Mouse (Mus musculus): ENCODE results near the gene Krtap4-9. TPM values are rescaled to one million over a fixed set of nuclear protein-coding genes. Genes with fewer than 3 reads are reported as not detected.

The Krtap4-9 gene
- not detected in 2 replicates for polyA plus RNA-seq (2012; rRNA removed; ENCODE audit: low replicate concordance)

GRCm38 (mm10) chr11:99784900-99785299, at the start of gene Krtap4-9:
Krtap4-9 (plus strand) TSS chr11:99785200.

DNA sequence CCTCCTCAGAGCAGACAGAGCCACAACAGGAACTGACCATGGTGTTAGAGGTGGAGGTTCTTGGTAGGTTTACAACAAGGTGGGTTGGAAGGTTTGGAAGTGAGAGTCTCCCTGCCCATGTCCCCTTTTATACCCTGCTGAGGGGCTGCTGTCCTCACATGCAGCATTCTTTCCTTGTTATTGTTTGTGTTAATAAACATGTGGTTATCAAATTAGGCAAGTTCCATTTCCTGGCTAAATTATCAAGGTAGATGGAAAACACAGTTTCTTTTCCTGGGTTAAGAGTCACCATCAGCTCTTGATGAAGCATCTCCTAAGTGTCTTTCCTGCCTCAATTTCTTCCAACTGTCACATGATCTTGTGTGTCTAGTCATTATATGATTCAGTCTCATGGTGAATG, 12.2 kb upstream of the Krtap4-9 start, which contains the start of gene Gm11595:
Gene Gm11595, minus strand, starts transcription at position 101 of the 400 bp plus-strand sequence.

DNA sequence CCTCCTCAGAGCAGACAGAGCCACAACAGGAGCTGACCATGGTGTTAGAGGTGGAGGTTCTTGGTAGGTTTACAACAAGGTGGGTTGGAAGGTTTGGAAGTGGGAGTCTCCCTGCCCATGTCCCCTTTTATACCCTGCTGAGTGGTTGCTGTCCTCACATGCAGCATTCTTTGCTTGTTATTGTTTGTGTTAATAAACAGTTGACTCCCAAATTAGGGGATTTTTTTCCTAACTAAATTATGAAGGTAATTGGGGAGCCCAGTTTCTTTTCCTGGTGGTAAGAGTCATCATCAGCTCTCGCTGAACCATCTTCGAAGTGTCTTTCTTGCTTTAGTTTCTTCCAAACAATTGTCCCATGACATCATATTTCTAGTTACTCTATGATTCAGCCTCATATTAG, 4.4 kb upstream of the Krtap4-9 start, which contains the start of gene Krtap4-8:
Gene Krtap4-8, minus strand, starts transcription at position 101 of the 400 bp plus-strand sequence.

DNA sequence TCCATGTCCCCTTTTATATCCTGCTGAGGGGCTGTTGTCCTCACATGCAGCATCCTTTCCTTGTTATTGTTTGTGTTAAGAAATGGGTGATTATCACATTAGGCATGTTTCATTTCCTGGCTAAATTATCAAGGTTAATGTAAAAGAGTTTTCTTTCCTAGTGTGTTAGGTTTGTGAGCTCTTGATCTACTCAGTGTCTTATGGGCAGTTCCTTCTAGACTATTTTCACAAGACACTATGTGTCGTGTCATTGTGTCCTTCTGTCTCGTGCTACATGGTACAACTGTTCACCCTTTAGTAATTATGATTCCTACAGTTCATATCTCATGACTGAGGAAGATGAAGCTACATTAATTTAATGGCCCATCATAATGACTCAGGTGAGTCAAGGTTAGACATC, 8.4 kb downstream of the Krtap4-9 start, which contains the start of gene Gm11596:
Gene Gm11596, minus strand, starts transcription at position 101 of the 400 bp plus-strand sequence.

DNA sequence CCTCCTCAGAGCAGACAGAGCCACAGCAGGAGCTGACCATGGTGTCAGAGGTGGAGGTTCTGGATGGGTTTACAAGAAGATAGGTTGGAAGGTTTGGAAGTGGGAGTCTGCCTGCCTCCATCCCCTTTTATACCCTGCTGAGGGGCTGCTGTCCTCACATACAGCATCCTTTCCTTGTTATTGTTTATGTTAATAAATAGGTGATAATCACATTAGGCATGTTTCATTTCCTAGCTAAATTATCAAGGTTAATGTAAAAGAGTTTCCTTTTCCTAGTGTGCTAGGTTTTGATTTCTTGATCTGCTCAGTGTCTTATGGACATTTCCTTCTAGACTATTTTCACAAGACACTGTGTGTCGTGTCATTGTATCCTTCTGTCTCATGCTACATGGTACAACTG, 13.8 kb downstream of the Krtap4-9 start, which contains the start of gene Gm11569:
Gene Gm11569, minus strand, starts transcription at position 101 of the 400 bp plus-strand sequence.

DNA sequence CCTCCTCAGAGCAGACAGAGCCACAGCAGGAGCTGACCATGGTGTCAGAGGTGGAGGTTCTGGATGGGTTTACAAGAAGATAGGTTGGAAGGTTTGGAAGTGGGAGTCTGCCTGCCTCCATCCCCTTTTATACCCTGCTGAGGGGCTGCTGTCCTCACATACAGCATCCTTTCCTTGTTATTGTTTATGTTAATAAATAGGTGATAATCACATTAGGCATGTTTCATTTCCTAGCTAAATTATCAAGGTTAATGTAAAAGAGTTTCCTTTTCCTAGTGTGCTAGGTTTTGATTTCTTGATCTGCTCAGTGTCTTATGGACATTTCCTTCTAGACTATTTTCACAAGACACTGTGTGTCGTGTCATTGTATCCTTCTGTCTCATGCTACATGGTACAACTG, 19.3 kb downstream of the Krtap4-9 start, which contains the start of gene Gm11554:
Gene Gm11554, minus strand, starts transcription at position 101 of the 400 bp plus-strand sequence.

DNA sequence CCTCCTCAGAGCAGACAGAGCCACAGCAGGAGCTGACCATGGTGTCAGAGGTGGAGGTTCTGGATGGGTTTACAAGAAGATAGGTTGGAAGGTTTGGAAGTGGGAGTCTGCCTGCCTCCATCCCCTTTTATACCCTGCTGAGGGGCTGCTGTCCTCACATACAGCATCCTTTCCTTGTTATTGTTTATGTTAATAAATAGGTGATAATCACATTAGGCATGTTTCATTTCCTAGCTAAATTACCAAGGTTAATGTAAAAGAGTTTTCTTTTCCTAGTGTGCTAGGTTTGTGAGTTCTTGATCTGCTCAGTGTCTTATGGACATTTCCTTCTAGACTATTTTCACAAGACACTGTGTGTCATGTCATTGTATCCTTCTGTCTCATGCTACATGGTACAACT, 24.8 kb downstream of the Krtap4-9 start, which contains the start of gene Krtap4-13:
Gene Krtap4-13, minus strand, starts transcription at position 101 of the 400 bp plus-strand sequence.

GRCm38 (mm10) chr11:99815566-99815965, 30.6 kb downstream of the Krtap4-9 start, which contains the start of gene Gm11564:
Gm11564 (minus strand) TSS chr11:99815666.

Other genes with a start within 250 kb of the Krtap4-9 start
- not detected in 2 replicates for gene Krt40, start 242.0 kb upstream of the Krtap4-9 start, polyA plus RNA-seq (2012; rRNA removed; ENCODE audit: low replicate concordance)
- gene Krtap3-3, start 234.3 kb upstream of the Krtap4-9 start, polyA plus RNA-seq (2012; rRNA removed; ENCODE audit: low replicate concordance): not detected in 2 replicates
- gene Krtap3-2, start 228.3 kb upstream of the Krtap4-9 start, polyA plus RNA-seq (2012; rRNA removed; ENCODE audit: low replicate concordance): not detected in 2 replicates
- not detected in 2 replicates for gene Gm11939, start 225.7 kb upstream of the Krtap4-9 start, polyA plus RNA-seq (2012; rRNA removed; ENCODE audit: low replicate concordance)
- gene Krtap3-1, start 218.6 kb upstream of the Krtap4-9 start, polyA plus RNA-seq (2012; rRNA removed; ENCODE audit: low replicate concordance): 0.21 TPM in 1 of 2 replicates, not detected in the other
- not detected in 2 replicates for gene Krtap1-5, start 204.2 kb upstream of the Krtap4-9 start, polyA plus RNA-seq (2012; rRNA removed; ENCODE audit: low replicate concordance)
- not detected in 2 replicates for gene Krtap1-4, start 201.5 kb upstream of the Krtap4-9 start, polyA plus RNA-seq (2012; rRNA removed; ENCODE audit: low replicate concordance)
- not detected in 2 replicates for gene Krtap1-3, start 193.9 kb upstream of the Krtap4-9 start, polyA plus RNA-seq (2012; rRNA removed; ENCODE audit: low replicate concordance)
- not detected in 2 replicates for gene Krtap9-3, start 187.1 kb upstream of the Krtap4-9 start, polyA plus RNA-seq (2012; rRNA removed; ENCODE audit: low replicate concordance)
- gene Gm11938, start 181.9 kb upstream of the Krtap4-9 start, polyA plus RNA-seq (2012; rRNA removed; ENCODE audit: low replicate concordance): not detected in 2 replicates
- not detected in 2 replicates for gene Gm11937, start 175.0 kb upstream of the Krtap4-9 start, polyA plus RNA-seq (2012; rRNA removed; ENCODE audit: low replicate concordance)
- gene Krtap2-4, start 170.4 kb upstream of the Krtap4-9 start, polyA plus RNA-seq (2012; rRNA removed; ENCODE audit: low replicate concordance): 0.27 TPM in 1 of 2 replicates, not detected in the other
- gene Gm11562, start 164.8 kb upstream of the Krtap4-9 start, polyA plus RNA-seq (2012; rRNA removed; ENCODE audit: low replicate concordance): not detected in 2 replicates
- gene Krtap4-1, start 157.0 kb upstream of the Krtap4-9 start, polyA plus RNA-seq (2012; rRNA removed; ENCODE audit: low replicate concordance): not detected in 2 replicates
- not detected in 2 replicates for gene Krtap4-2, start 150.1 kb upstream of the Krtap4-9 start, polyA plus RNA-seq (2012; rRNA removed; ENCODE audit: low replicate concordance)
- not detected in 2 replicates for gene Krtap4-7, start 141.1 kb upstream of the Krtap4-9 start, polyA plus RNA-seq (2012; rRNA removed; ENCODE audit: low replicate concordance)
- gene Gm11555, start 135.0 kb upstream of the Krtap4-9 start, polyA plus RNA-seq (2012; rRNA removed; ENCODE audit: low replicate concordance): not detected in 2 replicates
- gene Gm11563, start 126.2 kb upstream of the Krtap4-9 start, polyA plus RNA-seq (2012; rRNA removed; ENCODE audit: low replicate concordance): not detected in 2 replicates
- gene Krtap4-6, start 119.2 kb upstream of the Krtap4-9 start, polyA plus RNA-seq (2012; rRNA removed; ENCODE audit: low replicate concordance): not detected in 2 replicates
- not detected in 2 replicates for gene Gm14190, start 94.5 kb upstream of the Krtap4-9 start, polyA plus RNA-seq (2012; rRNA removed; ENCODE audit: low replicate concordance)
- not detected in 2 replicates for gene Gm14180, start 50.9 kb upstream of the Krtap4-9 start, polyA plus RNA-seq (2012; rRNA removed; ENCODE audit: low replicate concordance)
- not detected in 2 replicates for gene Gm11595, start 12.3 kb upstream of the Krtap4-9 start, polyA plus RNA-seq (2012; rRNA removed; ENCODE audit: low replicate concordance)
- not detected in 2 replicates for gene Krtap4-8, start 4.5 kb upstream of the Krtap4-9 start, polyA plus RNA-seq (2012; rRNA removed; ENCODE audit: low replicate concordance)
- gene Gm11596, start 8.3 kb downstream of the Krtap4-9 start, polyA plus RNA-seq (2012; rRNA removed; ENCODE audit: low replicate concordance): not detected in 2 replicates
- not detected in 2 replicates for gene Gm11569, start 13.7 kb downstream of the Krtap4-9 start, polyA plus RNA-seq (2012; rRNA removed; ENCODE audit: low replicate concordance)
- gene Gm11554, start 19.2 kb downstream of the Krtap4-9 start, polyA plus RNA-seq (2012; rRNA removed; ENCODE audit: low replicate concordance): not detected in 2 replicates
- not detected in 2 replicates for gene Krtap4-13, start 24.7 kb downstream of the Krtap4-9 start, polyA plus RNA-seq (2012; rRNA removed; ENCODE audit: low replicate concordance)
- not detected in 2 replicates for gene Gm11564, start 30.5 kb downstream of the Krtap4-9 start, polyA plus RNA-seq (2012; rRNA removed; ENCODE audit: low replicate concordance)
- gene 2300003K06Rik, start 52.9 kb downstream of the Krtap4-9 start, polyA plus RNA-seq (2012; rRNA removed; ENCODE audit: low replicate concordance): not detected in 2 replicates
- 1.4 TPM in 1 of 2 replicates, not detected in the other for gene Krtap4-16, start 66.4 kb downstream of the Krtap4-9 start, polyA plus RNA-seq (2012; rRNA removed; ENCODE audit: low replicate concordance)
- gene Gm11568, start 72.7 kb downstream of the Krtap4-9 start, polyA plus RNA-seq (2012; rRNA removed; ENCODE audit: low replicate concordance): not detected in 2 replicates
- gene Gm11559, start 79.3 kb downstream of the Krtap4-9 start, polyA plus RNA-seq (2012; rRNA removed; ENCODE audit: low replicate concordance): not detected in 2 replicates
- not detected in 2 replicates for gene Krtap9-1, start 88.2 kb downstream of the Krtap4-9 start, polyA plus RNA-seq (2012; rRNA removed; ENCODE audit: low replicate concordance)
- gene Gm11567, start 94.0 kb downstream of the Krtap4-9 start, polyA plus RNA-seq (2012; rRNA removed; ENCODE audit: low replicate concordance): not detected in 2 replicates
- not detected in 2 replicates for gene Krtap31-1, start 122.7 kb downstream of the Krtap4-9 start, polyA plus RNA-seq (2012; rRNA removed; ENCODE audit: low replicate concordance)
- gene Gm11565, start 129.6 kb downstream of the Krtap4-9 start, polyA plus RNA-seq (2012; rRNA removed; ENCODE audit: low replicate concordance): not detected in 2 replicates
- not detected in 2 replicates for gene Krtap31-2, start 151.1 kb downstream of the Krtap4-9 start, polyA plus RNA-seq (2012; rRNA removed; ENCODE audit: low replicate concordance)
- gene Krtap9-5, start 163.3 kb downstream of the Krtap4-9 start, polyA plus RNA-seq (2012; rRNA removed; ENCODE audit: low replicate concordance): not detected in 2 replicates
- not detected in 2 replicates for gene Krtap29-1, start 193.9 kb downstream of the Krtap4-9 start, polyA plus RNA-seq (2012; rRNA removed; ENCODE audit: low replicate concordance)
- gene Krtap16-1, start 201.4 kb downstream of the Krtap4-9 start, polyA plus RNA-seq (2012; rRNA removed; ENCODE audit: low replicate concordance): not detected in 2 replicates
- gene Krtap17-1, start 208.8 kb downstream of the Krtap4-9 start, polyA plus RNA-seq (2012; rRNA removed; ENCODE audit: low replicate concordance): not detected in 2 replicates
- not detected in 2 replicates for gene Krt33a, start 231.0 kb downstream of the Krtap4-9 start, polyA plus RNA-seq (2012; rRNA removed; ENCODE audit: low replicate concordance)
- gene Krt33b, start 244.7 kb downstream of the Krtap4-9 start, polyA plus RNA-seq (2012; rRNA removed; ENCODE audit: low replicate concordance): not detected in 2 replicates